Mouse (Mus musculus): ENCODE measurements at regions not wholly inside any gene's neighbourhood (a gene's known extent, or its start where the extent isn't known, plus 50 kb on each side); places are given as distances from the start of the nearest gene placed in this dataset.

- Histone ChIP-seq H3K36me3 (no peaks in the 10 kb centered on the region), H3K4me1 (no peaks in the 10 kb centered on the region), H3K4me2 (no peak overlapping the region), H3K9me3 (no peaks in the 10 kb centered on the region), H3K27ac (no peak overlapping the region), H3K4me3 (replicated peaks) (no peak overlapping the region), H3K9ac (no peak overlapping the region), H3K27me3 (replicated peaks) (no peaks in the 10 kb centered on the region)
- 75% methylated on average over 6 of the region's 6 CpGs for WGBS
- no peak for ATAC-seq (ENCODE audit: insufficient read depth, low FRiP score, low read depth)
Observed at GRCm38 (mm10) chr9:47229296-47229695, 230.8 kb downstream of the Gm4791 start.

- Histone ChIP-seq H3K36me3 (no peaks in the 10 kb centered on the region), H3K27ac (no peak overlapping the region), H3K9ac (no peak overlapping the region), H3K9me3 (no peaks in the 10 kb centered on the region), H3K27me3 (replicated peaks) (no peaks in the 10 kb centered on the region), H3K4me3 (replicated peaks) (no peak overlapping the region), H3K4me1 (no peaks in the 10 kb centered on the region), H3K4me2 (no peak overlapping the region)
- 92% methylated on average over 8 of the region's 8 CpGs for WGBS
- no peak for ATAC-seq (ENCODE audit: insufficient read depth, low FRiP score, low read depth)
Observed at GRCm38 (mm10) chr9:47240950-47241349, 242.4 kb downstream of the Gm4791 start.

DNA sequence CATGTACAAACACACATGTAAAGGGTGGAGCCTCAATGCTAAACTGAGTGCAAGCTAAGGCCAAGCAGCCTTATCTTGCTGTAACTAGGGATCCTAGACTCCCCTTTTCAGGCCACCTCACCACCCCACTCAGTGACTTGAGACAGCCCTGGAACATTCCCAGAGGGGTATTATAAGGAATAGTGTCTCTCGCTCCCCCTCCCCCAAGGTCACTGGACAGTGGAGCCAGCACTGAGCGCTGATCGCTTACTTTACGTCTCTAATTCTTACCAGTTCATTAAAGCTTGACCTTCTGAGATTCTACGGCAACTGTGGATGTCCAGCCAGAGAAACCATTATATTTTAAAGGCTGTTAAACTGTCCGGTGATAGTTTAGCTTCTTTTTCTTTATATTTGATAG, 243.5 kb downstream of the Gm4791 start:
- no peaks in the 10 kb centered on the region for H3K36me3 ChIP-seq
- no peak overlapping the region for H3K4me2 ChIP-seq
- H3K4me1 ChIP-seq, result no peaks in the 10 kb centered on the region
- no peaks in the 10 kb centered on the region for H3K9me3 ChIP-seq
- WGBS, result 78% methylated on average over 6 of the region's 6 CpGs
- H3K27me3 ChIP-seq (replicated peaks), result no peaks in the 10 kb centered on the region
- no peak overlapping the region for H3K4me3 ChIP-seq (replicated peaks)
- no peak overlapping the region for H3K9ac ChIP-seq
- H3K27ac ChIP-seq, result no peak overlapping the region
- no peak for ATAC-seq (ENCODE audit: insufficient read depth, low FRiP score, low read depth)

DNA sequence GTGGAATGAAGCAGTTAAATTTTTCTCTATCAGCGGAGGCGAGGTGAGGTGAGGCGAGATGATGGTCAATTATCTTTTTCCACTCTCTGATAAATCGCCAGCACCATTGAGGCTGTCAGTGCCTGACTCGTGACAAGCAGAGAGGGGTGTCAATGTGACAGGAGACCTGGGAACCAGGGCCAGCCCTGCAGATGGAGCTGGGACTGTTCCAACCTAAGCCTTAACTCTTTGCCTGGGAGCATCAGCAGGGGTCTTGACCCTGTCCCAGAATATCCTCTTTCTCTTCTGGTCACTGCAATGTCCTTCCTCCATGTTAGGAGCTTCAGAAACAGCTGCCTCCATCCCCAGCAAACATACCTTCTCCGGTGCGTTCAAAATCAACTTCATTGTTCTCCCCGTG, 244.0 kb downstream of the Gm4791 start:
- Histone ChIP-seq H3K4me2 (no peak overlapping the region), H3K4me1 (no peaks in the 10 kb centered on the region), H3K27me3 (replicated peaks) (no peaks in the 10 kb centered on the region), H3K36me3 (no peaks in the 10 kb centered on the region), H3K27ac (no peak overlapping the region), H3K9ac (no peak overlapping the region), H3K9me3 (no peaks in the 10 kb centered on the region), H3K4me3 (replicated peaks) (no peak overlapping the region)
- WGBS, result 77% methylated on average over 8 of the region's 8 CpGs
- ATAC-seq (ENCODE audit: insufficient read depth, low FRiP score, low read depth), result no peak

DNA sequence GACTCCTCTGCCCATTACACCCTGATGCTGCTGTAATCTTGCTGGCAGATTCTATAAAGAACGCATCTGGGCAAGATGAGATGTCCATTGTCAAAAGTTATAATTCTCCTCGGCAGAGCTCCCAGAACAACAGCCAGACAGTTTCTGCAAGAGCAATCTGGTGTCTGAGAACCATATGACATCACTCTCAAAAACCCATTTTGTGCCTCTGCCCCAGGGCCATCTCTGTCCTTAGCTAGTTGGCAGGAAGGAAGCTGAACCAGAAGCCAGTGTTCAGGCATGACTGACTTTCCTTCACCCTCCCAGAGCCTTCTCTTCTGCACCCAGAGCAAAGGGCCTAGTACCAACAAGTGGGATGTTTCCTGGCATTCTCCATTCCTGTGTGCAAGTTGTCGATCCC, 250.5 kb downstream of the Gm4791 start:
- Histone ChIP-seq H3K9ac (no peak overlapping the region), H3K4me3 (replicated peaks) (no peak overlapping the region), H3K9me3 (no peaks in the 10 kb centered on the region), H3K27me3 (replicated peaks) (no peaks in the 10 kb centered on the region), H3K27ac (no peak overlapping the region), H3K4me1 (no peaks in the 10 kb centered on the region), H3K4me2 (no peak overlapping the region), H3K36me3 (no peaks in the 10 kb centered on the region)
- WGBS, result 72% methylated on average over 3 of the region's 3 CpGs
- ATAC-seq (ENCODE audit: insufficient read depth, low FRiP score, low read depth), result no peak

GRCm38 (mm10) chr9:47251160-47251559, 252.6 kb downstream of the Gm4791 start:
- no peaks in the 10 kb centered on the region for H3K9me3 ChIP-seq
- H3K9ac ChIP-seq, result no peak overlapping the region
- no peaks in the 10 kb centered on the region for H3K27me3 ChIP-seq (replicated peaks)
- H3K27ac ChIP-seq, result no peak overlapping the region
- no peaks in the 10 kb centered on the region for H3K36me3 ChIP-seq
- 88% methylated on average over 2 of the region's 2 CpGs for WGBS
- H3K4me3 ChIP-seq (replicated peaks), result no peak overlapping the region
- ATAC-seq (ENCODE audit: insufficient read depth, low FRiP score, low read depth), result no peak
- no peak overlapping the region for H3K4me2 ChIP-seq
- H3K4me1 ChIP-seq, result no peaks in the 10 kb centered on the region

DNA sequence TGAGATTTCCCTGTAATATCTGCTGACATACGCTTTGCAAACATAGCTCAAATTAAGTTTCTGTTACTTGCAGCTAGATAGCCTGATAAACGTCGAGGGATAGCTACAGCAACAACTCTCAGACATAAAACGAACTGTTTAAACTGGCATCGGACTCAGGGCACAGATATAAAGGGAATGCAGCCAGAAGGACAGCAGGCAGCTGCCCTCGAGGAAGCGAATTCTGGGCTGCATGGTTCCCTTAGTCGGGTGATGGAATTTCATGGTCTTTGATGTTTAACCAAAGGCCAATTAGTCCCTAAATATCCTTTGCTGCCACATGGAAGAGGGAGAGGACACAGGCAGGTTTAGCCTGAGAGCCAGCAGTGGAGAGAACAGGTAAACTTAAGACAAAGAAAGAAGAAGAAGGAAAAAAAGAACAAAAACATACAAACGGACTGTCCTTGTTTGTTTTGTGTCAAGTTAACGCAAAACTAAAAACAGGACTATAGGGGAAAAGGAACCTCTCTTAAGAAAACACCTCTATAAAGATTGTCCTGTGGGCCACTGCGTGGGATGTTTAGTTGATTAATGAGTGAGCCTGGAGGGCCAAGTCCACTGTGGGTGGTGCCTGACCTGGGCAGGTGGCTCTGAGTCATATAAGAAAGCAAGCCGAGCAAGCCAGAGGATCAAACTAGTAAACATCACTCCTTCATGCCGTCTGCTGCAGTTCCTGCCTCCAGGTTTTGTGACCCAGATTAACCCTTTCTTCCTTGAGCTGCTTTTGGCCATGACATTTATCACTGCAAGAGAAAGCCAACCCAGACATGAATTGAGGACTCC, 255.5 kb downstream of the Gm4791 start:
- no peaks in the 10 kb centered on the region for H3K27me3 ChIP-seq (replicated peaks)
- ATAC-seq (ENCODE audit: insufficient read depth, low FRiP score, low read depth), result peak; percentile 72; the same call in 1 of the 2 replicates
- 48% methylated on average over 13 of the region's 13 CpGs for WGBS
- H3K36me3 ChIP-seq, result no peaks in the 10 kb centered on the region
- no peak overlapping the region for H3K27ac ChIP-seq
- no peaks in the 10 kb centered on the region for H3K9me3 ChIP-seq
- H3K9ac ChIP-seq, result no peak overlapping the region
- H3K4me1 ChIP-seq, result no peaks in the 10 kb centered on the region
- H3K4me3 ChIP-seq (replicated peaks), result no peak overlapping the region
- no peak overlapping the region for H3K4me2 ChIP-seq

GRCm38 (mm10) chr9:47265946-47266490, 264.0 kb upstream of the Cadm1 start:
- ATAC-seq (ENCODE audit: insufficient read depth, low FRiP score, low read depth), result peak; percentile 50; the same call in 1 of the 2 replicates
- H3K9ac ChIP-seq, result no peak overlapping the region
- H3K9me3 ChIP-seq, result no peaks in the 10 kb centered on the region
- WGBS, result 34% methylated on average over 9 of the region's 9 CpGs
- no peak overlapping the region for H3K4me2 ChIP-seq
- peak overlapping the region; percentile 26; the same call in 1 of the 2 replicates for H3K27ac ChIP-seq
- peaks cover 8% of the 10 kb centered on the region for H3K4me1 ChIP-seq
- no peak overlapping the region for H3K4me3 ChIP-seq (replicated peaks)
- H3K36me3 ChIP-seq, result no peaks in the 10 kb centered on the region
- H3K27me3 ChIP-seq (replicated peaks), result no peaks in the 10 kb centered on the region; the same call in 1 of the 2 replicates

GRCm38 (mm10) chr9:47276303-47277005, 253.5 kb upstream of the Cadm1 start:
- Histone ChIP-seq H3K4me3 (replicated peaks) (no peak overlapping the region), H3K27me3 (replicated peaks) (0 out of 2 replicates have a peak, but pooled peaks cover 5% of the 10 kb centered on the region), H3K36me3 (no peaks in the 10 kb centered on the region), H3K27ac (no peak overlapping the region), H3K4me1 (peaks cover 21% of the 10 kb centered on the region), H3K9ac (no peak overlapping the region), H3K4me2 (no peak overlapping the region), H3K9me3 (no peaks in the 10 kb centered on the region)
- peak; percentile 68; the same call in 1 of the 2 replicates for ATAC-seq (ENCODE audit: insufficient read depth, low FRiP score, low read depth)
- WGBS, result 35% methylated on average over 12 of the region's 12 CpGs

DNA sequence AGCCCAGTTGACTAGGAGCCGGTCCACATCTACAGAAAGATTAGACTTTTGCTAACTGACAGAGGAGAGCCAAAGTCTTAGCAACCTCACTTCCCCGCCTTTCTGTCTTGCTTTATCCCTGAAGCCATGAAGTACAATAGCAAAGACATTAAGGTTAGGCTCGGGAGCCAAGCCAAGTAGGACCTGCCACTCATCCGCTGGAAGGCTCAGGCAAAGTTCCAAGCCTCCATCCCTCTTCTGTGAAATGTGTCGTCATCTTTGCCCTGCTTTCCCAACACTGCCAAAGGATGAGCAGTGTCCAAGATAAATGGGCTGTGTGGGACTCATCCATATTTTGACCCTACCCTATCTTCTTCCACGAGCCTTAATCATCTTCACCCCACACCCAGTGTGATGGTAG, 250.6 kb upstream of the Cadm1 start:
- WGBS, result 51% methylated on average over 6 of the region's 6 CpGs
- Histone ChIP-seq H3K36me3 (no peaks in the 10 kb centered on the region), H3K9ac (no peak overlapping the region), H3K27ac (peak overlapping the region; percentile 57), H3K9me3 (no peaks in the 10 kb centered on the region), H3K4me1 (peaks cover 25% of the 10 kb centered on the region), H3K4me3 (replicated peaks) (no peak overlapping the region), H3K27me3 (replicated peaks) (0 out of 2 replicates have a peak, but pooled peaks cover 5% of the 10 kb centered on the region), H3K4me2 (no peak overlapping the region)
- ATAC-seq (ENCODE audit: insufficient read depth, low FRiP score, low read depth), result no peak

- H3K9me3 ChIP-seq, result no peaks in the 10 kb centered on the region
- 43% methylated on average over 7 of the region's 7 CpGs for WGBS
- no peak for ATAC-seq (ENCODE audit: insufficient read depth, low FRiP score, low read depth)
- H3K4me2 ChIP-seq, result no peak overlapping the region
- H3K4me3 ChIP-seq (replicated peaks), result no peak overlapping the region
- H3K27me3 ChIP-seq (replicated peaks), result no peaks in the 10 kb centered on the region
- no peak overlapping the region for H3K9ac ChIP-seq
- peak overlapping the region; percentile 57 for H3K27ac ChIP-seq
- H3K4me1 ChIP-seq, result peaks cover 23% of the 10 kb centered on the region
- no peaks in the 10 kb centered on the region for H3K36me3 ChIP-seq
Observed at GRCm38 (mm10) chr9:47280146-47280545, 249.8 kb upstream of the Cadm1 start.

- H3K4me2 ChIP-seq, result no peak overlapping the region
- H3K27ac ChIP-seq, result peak overlapping the region; percentile 41
- no peak overlapping the region for H3K9ac ChIP-seq
- no peaks in the 10 kb centered on the region for H3K27me3 ChIP-seq (replicated peaks)
- H3K9me3 ChIP-seq, result no peaks in the 10 kb centered on the region
- H3K4me1 ChIP-seq, result peaks cover 21% of the 10 kb centered on the region
- no peaks in the 10 kb centered on the region for H3K36me3 ChIP-seq
- H3K4me3 ChIP-seq (replicated peaks), result no peak overlapping the region
- ATAC-seq (ENCODE audit: insufficient read depth, low FRiP score, low read depth), result no peak
- 48% methylated on average over 8 of the region's 8 CpGs for WGBS
Observed at GRCm38 (mm10) chr9:47280598-47280997, 249.4 kb upstream of the Cadm1 start.

Measured in stomach, embryonic 15.5 days (tissue).